Mouse (Mus musculus) heart, adult 11 months (tissue): ENCODE measurements around the gene Tmem29.
"Not testable (repeated sequence)": the region's sequence is repeated elsewhere in the genome, so short reads cannot be mapped to it uniquely, and the experiment has no call there.

Source experiments
- DNase-seq: peaks from one replicate; pipeline ENCODE4 v3.0.0; 2022

Gene Tmem29

GRCm38 (mm10) chrX:150458766-150459350 lies at the start of gene Tmem29:
Gene Tmem29 (minus strand): TSS chrX:150459154.
- peak; percentile 99 for DNase-seq

- DNase-seq: no peak
Measured at GRCm38 (mm10) chrX:150508696-150509095, 49.7 kb upstream of the Tmem29 start.

GRCm38 (mm10) chrX:150487811-150488210 lies 28.9 kb upstream of the Tmem29 start:
- peak; percentile 89 for DNase-seq

- DNase-seq: peak; percentile 93
Measured at GRCm38 (mm10) chrX:150486314-150487030, 27.5 kb upstream of the Tmem29 start.

- DNase-seq: peak; percentile 99
Measured at GRCm38 (mm10) chrX:150477854-150478780, 19.2 kb upstream of the Tmem29 start.

- DNase-seq: no peak
Measured at GRCm38 (mm10) chrX:150471416-150471815, 12.5 kb upstream of the Tmem29 start.

- no peak for DNase-seq
Measured at GRCm38 (mm10) chrX:150468266-150468665, 9.3 kb upstream of the Tmem29 start.

GRCm38 (mm10) chrX:150466817-150467216 lies 7.9 kb upstream of the Tmem29 start:
- not testable (repeated sequence) for DNase-seq

GRCm38 (mm10) chrX:150460143-150460542 lies 1.2 kb upstream of the Tmem29 start:
- no peak for DNase-seq

GRCm38 (mm10) chrX:150459411-150459927 lies 515 bp upstream of the Tmem29 start:
- DNase-seq: no peak

GRCm38 (mm10) chrX:150458136-150458535 lies 818 bp downstream of the Tmem29 start:
- no peak for DNase-seq

- DNase-seq: peak; percentile 94
Measured at GRCm38 (mm10) chrX:150440505-150441338, 18.2 kb downstream of the Tmem29 start.

- DNase-seq: no peak
Measured at GRCm38 (mm10) chrX:150436373-150436772, 22.6 kb downstream of the Tmem29 start.

GRCm38 (mm10) chrX:150435367-150435766 lies 23.6 kb downstream of the Tmem29 start:
- no peak for DNase-seq

GRCm38 (mm10) chrX:150413505-150413904 lies 45.4 kb downstream of the Tmem29 start:
- no peak for DNase-seq
